Mouse (Mus musculus) stomach, postnatal 0 days (tissue): ENCODE data around the gene Hoxd13. TPM values are rescaled to one million over a fixed set of nuclear protein-coding genes. Genes with fewer than 3 reads are reported as not detected.
A peak's percentile ranks its signal among the peaks of the same experiment; 100 is the strongest.

Experiments used
- ATAC-seq: fragments of 200-750 bp; cut with Nextera tagmentation; 2 replicates; pipeline ENCODE4 v1.8.0; 2017; ENCODE audit not compliant: low FRiP score, low TSS enrichment
- DNase-seq: peaks from one replicate; pipeline ENCODE4 v3.0.0-alpha.2; 2016; ENCODE audit warnings: low spot score
- H3K27ac ChIP-seq: fragments of 300-500 bp; sonication (generic); replicated peaks from 2 replicates; pipeline ENCODE4 v1.5.1; 2014; ENCODE audit warnings: mild to moderate bottlenecking, control low read depth
- H3K27me3 ChIP-seq: fragments of 300-500 bp; sonication (generic); 2 replicates; pipeline ENCODE4 v1.6.1; 2014; ENCODE audit warnings: low read length; ENCODE audit not compliant: control insufficient read depth, insufficient read depth
- H3K36me3 ChIP-seq: fragments of 300-500 bp; sonication (generic); 2 replicates; pipeline ENCODE4 v1.6.1; 2014; ENCODE audit warnings: low read length, mixed read lengths; ENCODE audit not compliant: control insufficient read depth, insufficient read depth
- H3K4me1 ChIP-seq: fragments of 300-500 bp; sonication (generic); replicated peaks from 2 replicates; pipeline ENCODE4 v1.6.1; 2014; ENCODE audit warnings: antibody characterized with exemption; ENCODE audit not compliant: control insufficient read depth, insufficient read depth
- H3K4me2 ChIP-seq: fragments of 300-500 bp; sonication (generic); replicated peaks from 2 replicates; pipeline ENCODE4 v1.6.1; 2014; ENCODE audit warnings: low read depth, mild to moderate bottlenecking, control low read depth, moderate library complexity
- H3K4me3 ChIP-seq: fragments of 300-500 bp; sonication (generic); 2 replicates; pipeline ENCODE4 v1.5.1; 2014; ENCODE audit warnings: low read depth, low read length, control low read depth
- H3K9ac ChIP-seq: fragments of 300-500 bp; sonication (generic); 2 replicates; pipeline ENCODE4 v1.6.1; 2014; ENCODE audit warnings: mild to moderate bottlenecking, low read length, control low read depth, mixed read lengths
- H3K9me3 ChIP-seq: fragments of 300-500 bp; sonication (generic); 2 replicates; pipeline ENCODE4 v1.6.1; 2016; ENCODE audit warnings: low read length; ENCODE audit not compliant: control insufficient read depth
- CTCF ChIP-seq: IDR thresholded peaks from 2 replicates; pipeline ENCODE4 v1.5.1; 2016; ENCODE audit warnings: antibody characterized with exemption, low read depth, mild to moderate bottlenecking, moderate library complexity
- EP300 ChIP-seq: optimal IDR thresholded peaks from 2 replicates; pipeline ENCODE3; 2016; ENCODE audit warnings: antibody characterized with exemption
- WGBS: fragments of 180-500 bp; shearing (Covaris S2); extraction: QIAGEN DNeasy Blood & Tissue Kit; methylation state at CpG from one replicate; pipeline ENCODE4 v1.1.7; 2014; 5-methylcytosine and 5-hydroxymethylcytosine counted together
- polyA plus RNA-seq: library from polyadenylated mRNA; unstranded; fragments of >200 nt; fragmentation: Nextera tagmentation; extraction: Ambion mirVana; gene quantifications from 2 replicates; pipeline ENCODE4 v1.2.1, GENCODE M21; 2015

The Hoxd13 gene
- polyA plus RNA-seq, 1 experiment from 2014 or later, result not detected

GRCm38 (mm10) chr2:74647082-74647864, 20.8 kb upstream of the Hoxd13 start:
- Histone ChIP-seq H3K36me3 (no peaks in the 10 kb centered on the region), H3K9ac (no peak overlapping the region), H3K4me1 (no peaks in the 10 kb centered on the region), H3K4me2 (no peak overlapping the region), H3K4me3 (no peak overlapping the region), H3K27me3 (peaks cover 29% of the 10 kb centered on the region; the same call in 1 of the 2 replicates), H3K9me3 (no peaks in the 10 kb centered on the region), H3K27ac (no peak overlapping the region)
- ATAC-seq (no peak), DNase-seq (no peak)
- TF ChIP-seq EP300, result no peak
- no peak for TF ChIP-seq CTCF
- 17% methylated on average over 7 of the region's 7 CpGs for WGBS

DNA sequence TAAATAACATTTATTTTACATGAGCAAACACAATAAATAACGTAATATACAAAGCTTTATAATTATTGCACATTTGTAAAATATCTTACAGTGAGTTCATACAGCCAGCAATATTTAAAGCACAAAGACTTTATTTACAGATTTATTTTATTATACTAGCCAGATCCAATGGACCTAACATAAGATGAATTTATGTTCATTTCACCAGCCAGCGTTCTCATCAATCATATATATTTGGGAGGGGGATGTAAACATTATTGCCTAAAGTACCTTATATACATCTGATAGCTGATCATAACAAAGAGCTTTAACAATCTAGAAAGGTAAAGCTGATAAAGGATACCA, 15.1 kb upstream of the Hoxd13 start:
- no peak for TF ChIP-seq CTCF
- no peak for TF ChIP-seq EP300
- H3K27me3 ChIP-seq, result peaks cover 43% of the 10 kb centered on the region; the same call in 1 of the 2 replicates
- 35% methylated on average over 2 of the region's 2 CpGs for WGBS

GRCm38 (mm10) chr2:74653781-74654535, 14.2 kb upstream of the Hoxd13 start:
- Histone ChIP-seq H3K4me2 (no peak overlapping the region), H3K27me3 (peaks cover 42% of the 10 kb centered on the region; the same call in 1 of the 2 replicates), H3K4me1 (no peaks in the 10 kb centered on the region), H3K9me3 (no peaks in the 10 kb centered on the region), H3K9ac (no peak overlapping the region), H3K27ac (no peak overlapping the region), H3K36me3 (no peaks in the 10 kb centered on the region), H3K4me3 (no peak overlapping the region)
- ATAC-seq (no peak), DNase-seq (no peak)
- WGBS, result 13% methylated on average over 17 of the region's 17 CpGs
- TF ChIP-seq EP300 (no peak), CTCF (no peak)

More for the DNA sequence above, 15.1 kb upstream of the Hoxd13 start:
- Histone ChIP-seq H3K4me3 (no peak overlapping the region), H3K9me3 (no peaks in the 10 kb centered on the region), H3K4me1 (no peaks in the 10 kb centered on the region), H3K36me3 (no peaks in the 10 kb centered on the region), H3K4me2 (no peak overlapping the region), H3K27ac (no peak overlapping the region), H3K9ac (no peak overlapping the region)
- DNase-seq (no peak), ATAC-seq (no peak)

- Histone ChIP-seq H3K4me3 (no peak overlapping the region), H3K9me3 (no peaks in the 10 kb centered on the region), H3K27ac (no peak overlapping the region), H3K27me3 (peaks cover 33% of the 10 kb centered on the region; the same call in 1 of the 2 replicates), H3K4me2 (no peak overlapping the region), H3K9ac (no peak overlapping the region), H3K4me1 (no peaks in the 10 kb centered on the region), H3K36me3 (no peaks in the 10 kb centered on the region)
- DNase-seq (no peak), ATAC-seq (no peak)
- WGBS, result 7% methylated on average over 20 of the region's 20 CpGs
- TF ChIP-seq EP300 (no peak), CTCF (no peak)
These were observed 13.2 kb upstream of the Hoxd13 start for GRCm38 (mm10) chr2:74654743-74655419.

- peak overlapping the region; percentile 39 for H3K4me2 ChIP-seq
- H3K9me3 ChIP-seq, result no peaks in the 10 kb centered on the region
- ATAC-seq, result peak; percentile 73
- H3K36me3 ChIP-seq, result no peaks in the 10 kb centered on the region
- no peaks in the 10 kb centered on the region for H3K4me1 ChIP-seq
- H3K4me3 ChIP-seq, result peak overlapping the region; percentile 28
- no peak for TF ChIP-seq EP300
- peak; percentile 47 for TF ChIP-seq CTCF
- no peak for DNase-seq
- peaks cover 28% of the 10 kb centered on the region; the same call in 1 of the 2 replicates for H3K27me3 ChIP-seq
- no peak overlapping the region for H3K9ac ChIP-seq
- WGBS, result 5% methylated on average over 15 of the region's 47 CpGs
- H3K27ac ChIP-seq, result no peak overlapping the region
These were observed 12.7 kb upstream of the Hoxd13 start for GRCm38 (mm10) chr2:74655420-74655781.
